Mouse (Mus musculus) small intestine, adult 2 months (tissue): ENCODE results near the gene Nfib.

Experiments
- CTCF ChIP-seq: fragments of 200-500 bp; IDR thresholded peaks from 2 replicates; pipeline ENCODE4 v1.5.1; 2012; ENCODE audit warnings: low read depth, mild to moderate bottlenecking, control low read depth, inconsistent platforms, low read length, moderate library complexity, mixed read lengths; ENCODE audit not compliant: insufficient replicate concordance, insufficient read length; ENCODE audit errors: extremely low read depth
- POLR2A ChIP-seq: fragments of 200-500 bp; IDR thresholded peaks from 2 replicates; pipeline ENCODE4 v1.6.1; 2012; ENCODE audit warnings: low read depth, mild to moderate bottlenecking, control low read depth, inconsistent platforms, low read length, moderate library complexity

GRCm38 (mm10) chr4:82389876-82390275 lies 315.7 kb downstream of the Nfib start:
- TF ChIP-seq POLR2A (no peak), CTCF (no peak)
